Mouse (Mus musculus): ENCODE results near the gene Atpaf1.

The Atpaf1 gene

DNA sequence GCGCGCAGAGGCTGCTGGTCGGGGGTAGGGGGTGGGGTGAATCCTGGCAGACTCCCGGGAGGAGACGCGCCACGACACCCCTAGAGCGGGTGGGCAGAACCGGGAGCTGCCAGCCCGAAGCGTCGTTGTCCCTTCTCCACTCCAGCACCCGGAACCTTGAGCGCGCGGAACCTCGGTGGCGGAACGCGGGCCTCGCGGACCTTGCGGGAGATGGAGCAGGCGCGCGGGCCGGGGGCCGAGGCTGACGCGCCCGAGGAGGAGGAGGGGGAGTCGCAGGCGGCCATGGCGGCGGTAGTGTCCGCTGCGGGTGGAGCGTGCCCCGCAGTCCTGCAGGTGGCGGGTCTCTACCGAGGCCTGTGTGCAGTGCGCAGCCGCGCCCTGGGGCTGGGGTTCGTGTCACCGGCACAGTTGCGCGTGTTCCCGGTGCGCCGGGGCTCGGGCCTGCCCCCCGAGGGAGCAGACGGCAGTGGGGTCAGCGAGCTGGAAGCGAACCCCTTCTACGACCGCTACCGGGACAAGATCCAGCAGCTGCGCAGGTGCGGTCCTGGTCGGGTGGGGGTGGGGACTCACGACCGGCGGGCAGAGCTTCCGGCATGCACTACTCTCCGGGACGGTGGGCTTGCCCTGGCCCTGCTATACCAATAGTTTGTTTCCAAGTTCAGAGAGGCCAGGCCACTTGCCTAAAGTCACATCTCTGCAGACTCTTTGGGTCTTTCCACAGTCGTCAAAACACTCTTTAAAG lies at the start of gene Atpaf1:
Gene Atpaf1 (plus strand): TSS at position 44 of the 742 bp plus-strand sequence.
- peak; percentile 72 for DNase-seq

DNA sequence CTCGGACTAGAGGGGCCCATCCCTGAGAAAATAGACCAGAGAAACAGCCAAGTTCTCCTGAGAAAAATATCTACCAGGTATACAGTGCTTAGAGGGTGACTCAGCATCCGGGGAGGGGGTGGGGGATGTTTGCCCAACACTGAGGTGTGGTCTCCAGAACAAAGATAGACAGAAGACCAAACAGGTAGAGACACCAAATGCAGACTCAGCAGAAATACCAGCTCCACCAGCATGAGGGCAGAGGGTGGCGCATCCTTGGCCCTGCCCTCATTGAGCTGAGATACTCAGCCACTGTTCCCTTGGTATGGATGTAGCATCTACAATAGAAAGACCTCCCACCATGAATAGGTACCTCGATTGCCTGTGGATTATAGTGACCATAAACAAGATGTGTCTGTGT lies 49.7 kb upstream of the Atpaf1 start:
- no peak for DNase-seq

DNA sequence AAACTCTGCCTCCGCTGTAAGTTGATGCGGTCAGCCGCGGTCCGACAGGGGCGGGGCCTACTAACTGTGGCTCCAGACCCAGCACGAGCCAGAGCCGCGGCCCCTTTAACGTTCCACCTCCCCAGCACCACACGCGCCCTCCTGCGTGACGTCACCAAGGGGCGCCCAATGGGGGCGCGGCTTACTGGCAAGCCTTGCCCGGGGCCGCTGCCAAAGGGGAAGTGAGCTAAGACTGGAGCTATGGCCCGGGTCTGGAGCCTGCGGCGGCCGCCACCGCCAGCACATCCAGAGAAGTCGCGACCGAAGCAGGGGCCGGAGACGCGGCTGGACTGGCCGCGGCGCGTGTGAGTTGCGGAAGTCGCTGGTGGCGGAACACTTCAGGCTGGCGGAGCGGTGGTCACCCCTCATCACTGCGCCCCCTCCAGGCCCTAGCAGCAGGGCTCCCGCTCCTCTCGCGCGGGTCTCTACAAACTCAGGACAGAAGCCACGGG lies 47.0 kb upstream of the Atpaf1 start, which contains the start of gene Efcab14:
Gene Efcab14 (plus strand): TSS at position 194 of the 491 bp plus-strand sequence.
- DNase-seq: peak; percentile 98

DNA sequence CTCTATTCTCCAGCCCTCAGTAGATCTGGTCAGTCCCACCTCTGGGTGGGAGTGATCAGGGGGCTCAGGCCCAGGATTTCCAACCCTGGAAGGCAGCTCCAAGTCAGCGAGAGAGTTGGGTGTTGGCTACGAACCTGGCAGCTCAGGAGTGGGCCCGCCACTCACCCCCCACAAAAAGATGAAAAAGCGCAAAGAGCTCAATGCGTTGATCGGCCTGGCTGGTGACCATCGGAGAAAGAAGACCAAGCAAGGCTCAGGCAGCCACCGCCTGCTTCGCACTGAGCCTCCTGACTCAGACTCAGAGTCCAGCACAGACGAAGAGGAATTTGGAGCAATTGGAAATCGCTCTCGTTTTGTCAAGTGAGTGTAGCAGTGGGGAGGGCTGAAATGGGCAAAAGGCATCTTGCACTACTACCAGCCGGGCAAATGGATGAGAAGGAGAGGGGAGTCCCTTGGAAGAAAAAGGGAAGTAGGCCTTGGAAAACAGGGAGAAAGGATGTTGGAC lies 46.1 kb upstream of the Atpaf1 start:
- DNase-seq: peak; percentile 14

DNA sequence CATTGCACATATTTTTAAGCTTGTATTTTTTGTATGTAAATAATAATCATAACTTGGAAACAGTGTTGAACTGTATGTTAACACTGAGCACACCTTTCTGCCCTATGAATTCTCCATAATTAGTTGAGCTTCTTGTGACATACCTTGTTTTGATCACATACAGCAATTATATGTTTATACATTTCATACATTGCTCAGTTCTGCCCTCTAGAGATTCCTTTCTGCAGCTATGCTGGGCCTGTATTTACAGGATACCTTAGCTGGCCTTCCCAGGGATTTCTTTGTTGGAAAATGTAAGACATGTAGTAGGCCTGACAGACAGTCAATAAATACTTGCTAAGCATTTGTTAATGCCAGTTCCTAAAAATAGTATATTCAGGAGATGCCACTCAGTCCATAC lies 42.0 kb upstream of the Atpaf1 start:
- no peak for DNase-seq

DNA sequence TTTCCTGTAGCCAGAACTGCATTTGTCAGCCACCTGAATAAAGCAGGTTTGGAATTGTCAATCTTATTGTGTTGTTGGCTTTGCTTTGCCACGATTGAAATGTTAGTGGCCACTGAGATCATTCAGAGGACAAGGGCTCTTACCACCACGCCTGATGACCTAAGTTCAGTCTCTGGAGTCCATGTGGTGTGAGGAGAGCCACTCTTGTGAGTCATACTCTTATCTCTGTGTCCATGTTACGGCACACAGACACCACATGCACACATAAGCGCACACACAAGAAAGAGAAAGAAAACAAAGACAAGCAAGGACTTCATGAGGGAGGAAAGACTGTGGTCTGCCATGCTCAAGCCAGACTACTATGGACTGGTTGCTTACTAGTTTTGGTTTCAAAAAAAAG lies 41.5 kb upstream of the Atpaf1 start:
- no peak for DNase-seq

DNA sequence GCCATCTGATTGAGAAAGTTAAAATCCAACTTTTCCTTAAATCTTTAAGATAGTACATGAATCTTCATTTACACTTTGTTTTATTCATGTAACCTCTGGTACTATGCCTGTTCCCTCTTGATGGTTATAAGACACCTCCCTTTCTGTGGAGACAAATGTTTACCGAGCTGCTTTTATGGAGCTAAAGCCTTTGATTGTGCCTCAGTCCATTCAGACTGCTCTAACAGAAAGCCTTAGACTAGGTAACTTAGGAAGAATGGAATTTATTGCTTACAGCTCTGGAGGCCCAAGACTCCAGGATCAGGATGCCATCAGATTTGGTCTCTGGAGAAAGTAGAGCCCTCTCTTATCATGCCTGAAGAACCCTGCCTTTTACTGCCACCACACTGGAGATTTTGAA lies 36.4 kb upstream of the Atpaf1 start:
- DNase-seq: no peak

DNA sequence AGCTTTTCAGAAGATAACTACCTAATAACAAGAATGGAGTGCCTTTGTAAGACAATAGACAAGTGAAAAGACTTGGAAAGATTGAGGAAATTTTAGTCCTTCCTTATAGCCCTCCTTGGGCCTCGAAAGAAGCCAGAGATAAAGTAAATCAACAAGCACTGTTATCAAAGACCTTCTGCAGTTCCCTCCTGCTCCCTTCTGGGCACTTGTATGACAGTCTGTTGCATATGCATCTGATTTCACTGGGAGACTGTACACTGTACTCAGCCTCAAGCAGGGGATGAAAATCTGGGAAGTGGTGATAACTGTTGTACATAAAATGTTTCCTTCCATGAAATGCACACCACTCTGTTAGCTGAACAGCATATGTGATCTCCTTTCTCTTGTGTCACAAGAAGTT lies 35.3 kb upstream of the Atpaf1 start:
- DNase-seq: no peak

DNA sequence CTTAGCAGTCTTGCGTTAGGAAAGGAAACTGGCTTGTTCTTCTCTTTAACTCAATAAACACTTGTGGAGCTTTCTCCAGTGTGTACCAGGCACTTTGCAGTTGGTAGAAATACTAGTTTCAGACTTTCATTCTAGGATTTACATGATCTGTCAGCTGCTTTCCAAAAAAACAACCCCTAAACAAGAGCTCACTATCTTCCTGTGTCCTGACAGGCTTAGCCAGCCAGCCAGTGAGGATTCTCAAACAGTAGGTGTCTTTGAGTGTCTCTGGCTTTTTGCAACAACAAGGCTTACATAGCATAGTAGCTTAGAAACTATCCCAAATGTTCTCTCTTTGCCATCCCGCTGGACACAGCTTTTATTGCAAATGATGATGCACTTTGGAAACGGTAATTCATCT lies 30.5 kb upstream of the Atpaf1 start:
- DNase-seq: no peak

DNA sequence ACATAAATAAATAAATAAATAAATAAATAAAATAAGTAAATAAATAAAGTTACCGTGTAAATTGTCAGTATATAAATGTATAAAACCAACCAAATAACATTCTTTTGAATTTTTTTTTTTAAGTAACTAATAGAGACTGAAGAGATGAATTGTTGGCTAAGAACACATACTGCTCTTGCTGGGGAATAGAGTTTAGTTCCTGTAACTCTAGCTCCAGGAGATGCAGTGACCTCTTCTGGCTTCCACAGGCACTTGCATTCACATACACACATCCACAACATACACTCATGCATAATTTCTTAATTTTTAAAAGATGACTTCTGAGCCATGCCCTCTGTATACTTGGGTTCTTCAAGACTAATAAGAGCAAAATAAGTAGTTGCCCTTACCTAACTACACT lies 29.8 kb upstream of the Atpaf1 start:
- DNase-seq: no peak

DNA sequence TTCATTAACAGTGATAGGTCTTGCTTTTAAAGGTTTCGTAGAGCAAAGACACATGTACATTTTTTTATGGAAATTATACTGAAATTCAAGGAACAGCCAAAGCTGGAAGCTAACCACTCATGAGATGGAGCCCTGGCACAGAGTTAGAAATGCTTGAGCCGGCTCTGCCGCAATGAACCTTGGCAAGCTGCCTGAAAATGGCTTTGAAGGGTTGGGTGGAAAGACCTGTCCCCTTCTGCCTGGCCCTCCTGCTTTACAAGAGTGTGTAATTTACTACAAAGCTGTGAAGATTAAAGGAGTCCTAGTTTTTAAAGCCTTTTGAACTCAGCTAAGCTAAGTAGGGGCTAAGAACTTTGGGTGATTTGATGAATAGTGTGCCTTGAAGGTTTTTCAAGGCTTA lies 23.4 kb upstream of the Atpaf1 start:
- no peak for DNase-seq

DNA sequence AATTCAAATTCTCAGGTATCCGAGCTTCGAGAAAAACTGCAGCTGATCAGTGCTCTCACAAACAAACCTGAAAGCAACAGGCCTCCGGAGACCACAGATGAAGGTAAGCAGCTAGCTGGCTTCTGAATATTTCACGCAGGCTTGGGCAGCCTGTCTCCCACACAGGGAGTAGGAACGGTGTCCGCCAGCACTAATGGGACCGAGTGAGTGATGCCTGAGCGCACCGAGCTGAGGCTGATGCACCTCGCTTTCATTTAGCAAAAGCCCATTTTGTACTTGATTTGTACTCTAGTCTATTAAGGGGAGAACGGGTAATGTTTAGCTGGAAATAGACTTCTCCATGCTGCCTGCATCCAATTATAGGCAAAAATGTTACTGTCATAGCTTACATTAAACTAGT lies 20.0 kb upstream of the Atpaf1 start:
- DNase-seq: no peak

DNA sequence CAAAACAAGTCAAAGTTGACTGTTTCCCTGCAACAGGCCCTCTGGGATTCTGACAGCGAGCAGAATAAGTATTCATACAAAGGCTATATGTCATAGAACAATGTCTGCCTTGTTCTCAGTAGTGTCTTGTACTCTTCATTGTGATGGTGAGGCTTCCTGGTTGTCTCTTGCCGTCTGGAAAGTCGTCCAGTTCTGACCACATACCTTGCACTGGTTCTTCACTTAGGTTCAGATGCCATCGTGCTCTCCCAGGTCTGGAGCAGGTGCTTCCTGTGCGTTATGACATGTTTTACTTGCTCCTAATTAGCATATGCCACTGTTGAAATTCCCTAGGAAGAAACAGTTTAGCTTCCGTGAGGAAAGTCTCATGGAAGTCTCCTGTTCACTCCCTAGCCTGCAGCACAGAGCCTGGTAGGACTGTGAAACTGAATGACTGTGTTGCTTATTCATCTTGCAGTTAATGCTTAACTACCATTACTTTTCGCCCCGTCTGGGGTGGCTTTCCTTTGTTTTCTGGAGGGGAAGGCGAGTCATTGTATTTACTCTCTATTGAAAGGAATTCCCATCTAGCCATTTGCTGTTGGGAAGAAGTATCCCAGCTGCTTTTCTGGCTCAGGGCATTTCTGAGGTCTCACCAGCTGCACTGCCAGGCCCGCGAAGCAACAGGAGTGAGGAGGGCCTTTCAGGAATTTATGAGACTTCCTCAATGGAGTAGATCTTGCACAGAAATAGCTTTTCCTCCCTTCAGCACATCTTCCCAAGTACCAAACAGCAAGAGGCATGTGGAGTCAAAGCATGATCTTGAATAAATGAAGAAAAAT lies 16.8 kb upstream of the Atpaf1 start:
- no peak for DNase-seq

DNA sequence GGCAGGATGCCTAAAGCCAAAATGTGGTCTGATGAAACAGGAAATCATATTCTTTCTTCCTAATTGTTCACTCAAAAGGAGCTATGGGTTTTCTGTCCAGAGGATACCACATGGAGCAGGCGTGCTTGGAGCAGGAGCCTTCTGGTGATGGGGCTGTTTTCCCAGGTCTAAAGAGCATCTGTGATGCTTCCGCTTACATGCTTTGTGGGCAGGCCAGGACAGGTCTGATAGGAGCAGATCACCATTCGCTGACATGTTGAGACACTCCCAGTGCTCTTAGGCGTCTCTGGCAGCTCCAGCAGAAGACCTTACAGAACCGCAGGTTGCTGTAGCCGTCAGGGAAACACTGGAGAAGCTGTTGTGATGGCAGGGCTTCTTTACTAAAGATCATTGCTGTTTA lies 9.6 kb upstream of the Atpaf1 start:
- DNase-seq: no peak

DNA sequence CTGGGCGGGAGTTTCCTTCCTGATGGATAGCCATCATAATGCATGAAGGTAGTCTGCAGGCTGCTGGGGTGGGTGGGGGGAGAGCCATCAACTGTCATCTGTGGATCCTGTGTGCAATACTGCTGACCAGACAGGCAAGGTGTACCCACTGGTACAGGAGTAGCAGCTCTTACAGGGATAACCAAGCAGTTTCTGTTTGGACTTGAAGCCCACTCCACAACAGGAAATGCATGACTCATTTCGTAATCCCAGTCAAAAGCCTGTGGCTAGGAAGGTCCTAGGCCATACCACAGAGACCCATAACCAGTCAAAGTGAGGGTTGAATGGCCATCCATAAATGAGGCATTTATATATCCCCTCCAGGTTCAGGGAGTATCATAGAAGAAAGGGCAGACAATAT lies 7.0 kb upstream of the Atpaf1 start:
- DNase-seq: no peak

DNA sequence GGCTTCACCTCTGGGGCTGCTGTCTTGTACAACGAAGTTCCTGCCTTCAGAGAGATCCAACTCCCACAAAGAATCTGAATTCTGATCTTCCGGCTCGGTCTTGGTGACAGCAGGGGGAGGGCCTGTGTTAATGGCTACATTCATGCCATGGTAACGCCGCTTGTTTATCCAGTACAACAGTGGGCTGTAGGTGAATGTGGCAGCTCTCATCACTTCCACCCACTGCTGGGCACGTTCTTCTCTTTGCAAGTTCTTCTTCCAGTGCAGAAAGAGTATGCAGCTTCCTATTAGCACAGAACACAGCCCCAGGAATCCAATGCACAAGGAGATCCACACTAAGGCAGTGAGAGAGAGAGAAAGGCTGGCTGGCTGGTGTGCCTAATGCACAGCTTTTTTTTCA lies 4.3 kb upstream of the Atpaf1 start:
- DNase-seq: no peak

DNA sequence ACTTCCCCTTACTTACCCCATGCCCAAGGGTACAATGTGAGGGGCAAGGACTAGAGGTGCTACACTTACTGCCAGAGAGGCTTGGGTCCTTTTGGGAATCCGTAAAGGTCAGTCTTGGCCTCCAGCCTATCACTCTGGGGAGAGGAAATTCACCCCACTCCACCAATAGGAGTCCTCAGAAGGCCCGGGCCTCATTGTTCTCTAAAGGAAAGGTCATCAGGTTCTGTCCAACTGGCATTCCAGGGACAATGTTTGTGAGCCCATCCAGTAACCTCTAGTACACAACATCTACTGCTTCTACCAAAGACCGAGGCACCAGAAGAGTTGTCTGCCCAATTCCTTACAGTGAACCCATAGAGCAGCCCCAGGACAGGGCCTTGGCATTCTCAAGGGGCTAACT lies 3.7 kb upstream of the Atpaf1 start, which contains the start of gene Tex38:
Gene Tex38 (minus strand): TSS at position 101 of the 400 bp plus-strand sequence.
- DNase-seq: no peak

DNA sequence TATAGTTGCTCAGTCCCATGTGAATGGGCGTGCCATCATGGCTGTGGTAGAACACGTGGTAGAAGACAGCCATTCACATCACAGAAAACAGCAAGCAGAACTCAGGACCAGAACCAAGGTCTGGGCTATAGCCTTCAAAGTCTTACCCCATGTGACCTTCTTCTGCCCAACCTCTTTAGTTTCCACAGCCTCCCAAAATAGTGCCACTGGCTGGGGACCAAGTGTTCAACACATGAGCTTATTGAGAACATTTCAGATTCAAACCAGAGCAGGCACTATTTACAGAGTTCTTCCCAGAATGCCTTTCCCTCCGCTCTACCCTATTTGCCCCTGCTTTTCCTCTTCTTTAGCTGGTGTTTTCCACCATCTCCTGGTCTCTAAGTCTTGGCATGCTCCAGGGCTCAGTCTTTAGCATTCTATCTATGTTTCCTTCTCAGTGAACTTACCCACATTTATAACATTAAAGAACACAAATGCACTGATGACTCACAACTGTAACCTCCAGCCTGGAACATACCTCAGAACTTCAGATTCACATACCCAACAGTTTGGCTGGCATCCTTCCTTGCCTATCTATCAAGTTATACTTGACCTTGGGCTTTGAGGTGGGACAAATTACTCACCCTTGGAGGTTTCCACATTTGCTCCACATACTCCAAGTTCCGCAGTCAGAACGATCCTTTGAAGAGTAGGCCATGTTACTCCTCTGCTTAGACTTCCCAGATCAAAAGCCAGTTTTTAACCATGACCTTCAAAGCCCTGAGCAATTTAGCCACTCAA lies 2.4 kb upstream of the Atpaf1 start:
- DNase-seq: no peak

DNA sequence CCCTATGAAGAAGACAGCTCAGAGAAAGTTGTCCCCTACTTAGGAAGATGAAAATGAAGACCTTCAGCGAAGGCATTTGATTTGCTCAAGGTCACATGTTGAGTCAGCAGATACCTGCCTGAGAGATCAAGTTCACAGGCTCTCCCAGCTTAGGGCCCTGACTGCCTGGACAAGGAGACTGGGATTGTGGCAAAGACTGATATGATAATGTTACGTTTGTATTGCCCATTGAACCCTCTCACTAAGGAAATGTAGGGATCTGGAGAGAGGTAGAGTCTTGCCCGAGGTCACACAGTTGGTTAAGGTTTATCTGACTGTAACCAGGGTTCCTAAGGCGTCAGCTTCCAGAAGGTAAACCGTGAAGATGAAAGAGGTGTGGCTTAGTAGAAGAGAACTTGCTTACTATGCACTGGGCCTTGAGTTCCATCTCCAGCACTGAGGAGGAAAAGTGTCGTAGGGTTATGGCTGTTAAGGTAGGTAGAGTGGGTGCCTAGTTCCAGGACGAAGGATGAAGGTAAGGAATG lies 961 bp downstream of the Atpaf1 start:
- DNase-seq: no peak

DNA sequence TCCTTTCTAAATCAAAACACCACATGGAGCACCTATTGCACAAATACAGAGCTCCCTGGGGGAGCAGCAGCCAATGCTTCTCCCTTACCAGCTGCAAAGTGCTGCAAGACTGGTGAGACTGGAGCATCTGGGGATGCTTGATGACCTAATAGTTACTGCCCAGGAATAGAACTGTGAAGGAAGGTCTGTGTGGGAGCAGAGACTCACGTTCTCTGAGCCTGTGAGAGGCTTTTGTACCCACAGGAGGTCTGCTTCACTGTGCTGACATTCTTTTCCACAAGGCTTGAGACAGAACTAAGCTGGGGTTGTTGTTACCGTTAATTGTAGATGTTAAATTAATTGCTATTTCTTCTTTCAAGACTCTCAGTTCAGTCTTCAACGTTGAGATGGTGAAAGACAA lies 6.3 kb downstream of the Atpaf1 start:
- DNase-seq: no peak

DNA sequence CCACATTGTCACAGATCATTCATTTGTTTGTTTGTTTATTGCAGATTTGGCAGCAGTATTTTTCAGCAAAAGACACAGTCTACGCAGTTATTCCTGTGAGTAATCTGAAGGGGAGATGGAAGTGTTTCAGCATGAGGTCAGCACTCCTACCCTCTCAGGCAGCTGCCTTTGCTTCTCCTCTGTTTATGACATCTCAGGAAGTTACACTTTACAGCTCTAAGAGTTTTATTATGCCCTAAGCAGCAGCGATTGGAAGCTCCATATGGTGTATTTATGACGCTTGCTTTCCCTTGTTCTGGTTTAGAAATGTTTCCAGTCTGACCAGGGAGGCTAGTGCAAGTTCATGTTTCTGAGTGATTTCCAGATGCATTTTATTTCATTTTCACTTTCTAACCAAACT lies 10.7 kb downstream of the Atpaf1 start:
- no peak for DNase-seq

DNA sequence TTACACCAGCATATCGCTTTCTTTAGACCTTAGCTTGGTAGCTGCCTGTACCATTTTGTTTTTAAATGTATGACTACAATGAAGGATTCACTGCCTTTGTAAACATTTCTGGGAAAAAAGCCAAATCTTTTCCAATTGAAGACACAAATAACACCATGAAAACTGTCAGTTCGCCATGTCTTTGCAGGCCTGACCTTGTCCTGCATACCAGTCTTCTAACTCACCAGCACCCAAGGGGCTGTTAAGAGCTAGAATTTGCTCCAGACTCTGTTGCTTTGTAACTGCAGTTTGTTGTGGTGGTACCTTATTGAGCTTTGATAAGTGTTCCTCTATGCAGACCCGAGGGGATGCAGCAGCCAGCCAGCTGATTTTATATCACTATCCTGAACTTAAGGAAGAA lies 15.4 kb downstream of the Atpaf1 start:
- no peak for DNase-seq

DNA sequence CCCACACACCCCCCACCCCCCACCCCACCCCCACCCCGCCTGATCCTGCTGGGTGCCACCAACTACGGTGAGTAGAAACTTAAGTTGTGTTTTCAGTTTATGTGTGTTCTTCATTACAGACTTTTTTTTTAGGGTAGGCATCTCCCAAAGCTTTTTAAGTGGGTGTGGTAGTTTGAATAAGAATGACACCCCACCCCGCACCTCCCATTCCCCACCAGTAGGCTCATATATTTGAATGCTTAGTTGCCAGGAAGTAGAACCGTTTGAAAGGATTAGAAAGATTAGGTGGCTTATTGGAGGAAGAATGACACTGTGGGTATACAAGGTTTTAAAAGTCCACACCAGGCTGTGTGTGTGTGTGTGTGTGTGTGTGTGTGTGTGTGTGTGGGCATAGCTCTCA lies 27.7 kb downstream of the Atpaf1 start:
- no peak for DNase-seq

All from liver (tissue).